Mouse (Mus musculus) lung, postnatal 10 days (tissue): ENCODE data around the gene Lamtor5.
"Not testable (repeated sequence)": the region's sequence is repeated elsewhere in the genome, so short reads cannot be mapped to it uniquely, and the experiment has no call there.

ENCODE experiments used
- DNase-seq: peaks from one replicate; pipeline ENCODE4 v3.0.0; 2021

Gene Lamtor5

GRCm38 (mm10) chr3:107273820-107274219, 4.8 kb upstream of the Lamtor5 start:
- peak; percentile 75 for DNase-seq

GRCm38 (mm10) chr3:107275351-107275750, 3.3 kb upstream of the Lamtor5 start:
- no peak for DNase-seq

GRCm38 (mm10) chr3:107275996-107276395, 2.7 kb upstream of the Lamtor5 start:
- DNase-seq = no peak

DNA sequence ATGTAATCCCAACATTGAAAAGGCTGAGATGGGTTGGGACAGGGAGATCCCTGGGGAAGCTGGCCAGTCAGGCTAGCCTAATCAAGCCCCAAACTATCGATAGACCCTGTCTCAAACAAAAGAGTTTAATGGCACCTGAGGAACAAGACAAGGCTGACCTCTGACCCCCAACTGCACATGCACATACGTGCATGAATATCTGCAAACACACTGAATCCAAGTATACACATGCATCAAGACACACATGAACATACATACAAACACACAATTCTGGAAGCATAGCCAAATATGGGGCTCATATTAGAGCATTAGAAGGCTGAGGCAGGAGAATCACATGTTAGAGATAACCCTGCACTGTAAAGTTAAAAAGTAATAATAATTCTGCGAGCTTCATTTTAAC, 2.0 kb upstream of the Lamtor5 start:
- DNase-seq = no peak

GRCm38 (mm10) chr3:107286123-107286522, 7.5 kb downstream of the Lamtor5 start:
- DNase-seq = no peak

DNA sequence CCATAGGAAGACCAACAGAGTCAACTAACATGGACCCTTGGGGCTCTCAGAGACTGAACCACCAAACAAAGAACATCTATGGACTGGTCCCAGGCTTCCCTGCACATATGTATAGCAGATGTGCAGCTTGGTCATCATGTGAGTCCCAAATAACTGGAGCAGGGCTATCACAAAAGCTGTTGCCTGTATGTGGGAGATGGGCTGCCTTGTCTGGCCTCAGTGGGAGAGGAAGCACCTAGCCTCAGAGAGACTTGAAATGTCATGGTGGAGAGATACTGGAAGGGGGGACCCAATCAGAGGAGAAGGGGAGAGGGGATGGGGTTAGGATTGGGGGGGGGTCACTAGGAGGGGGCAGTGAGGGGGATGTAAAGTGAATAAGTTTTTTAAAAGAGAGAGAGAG, 8.7 kb downstream of the Lamtor5 start:
- no peak for DNase-seq

DNA sequence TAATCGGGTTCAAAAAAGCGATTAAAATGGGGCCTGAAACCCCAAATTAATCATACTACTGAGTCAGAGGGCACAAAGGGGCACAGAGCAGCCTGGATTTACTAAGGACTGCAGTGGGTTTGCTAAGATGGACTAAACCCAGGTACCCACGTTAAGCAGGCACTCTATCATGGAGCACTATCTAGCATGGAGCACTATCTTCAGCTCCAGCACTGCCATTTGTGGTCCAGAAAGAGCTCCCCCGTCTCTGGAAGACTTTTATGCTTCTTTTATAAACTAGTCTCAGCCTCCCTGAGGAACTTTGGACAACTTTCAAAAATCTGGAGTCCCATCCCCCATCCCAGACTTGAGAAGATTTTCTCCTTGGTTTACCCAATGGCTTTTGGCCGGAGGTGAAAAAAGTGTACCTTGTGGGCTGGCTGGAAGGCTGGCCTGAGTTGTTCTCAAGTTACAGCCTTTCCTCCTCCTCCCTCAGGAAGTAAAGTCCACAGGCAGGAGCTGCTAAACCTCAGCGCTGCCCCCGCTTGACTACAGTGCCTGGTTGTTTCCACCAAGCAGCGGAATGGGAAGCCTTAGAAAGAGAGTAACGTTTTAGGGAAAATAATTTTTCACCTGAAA, 12.2 kb downstream of the Lamtor5 start, which contains the start of gene Slc16a4:
TSS of gene Slc16a4 (plus strand) at position 467 of the 618 bp plus-strand sequence.
- DNase-seq = peak; percentile 61

- DNase-seq = no peak
These were observed 17.2 kb downstream of the Lamtor5 start for GRCm38 (mm10) chr3:107295672-107296360.

DNA sequence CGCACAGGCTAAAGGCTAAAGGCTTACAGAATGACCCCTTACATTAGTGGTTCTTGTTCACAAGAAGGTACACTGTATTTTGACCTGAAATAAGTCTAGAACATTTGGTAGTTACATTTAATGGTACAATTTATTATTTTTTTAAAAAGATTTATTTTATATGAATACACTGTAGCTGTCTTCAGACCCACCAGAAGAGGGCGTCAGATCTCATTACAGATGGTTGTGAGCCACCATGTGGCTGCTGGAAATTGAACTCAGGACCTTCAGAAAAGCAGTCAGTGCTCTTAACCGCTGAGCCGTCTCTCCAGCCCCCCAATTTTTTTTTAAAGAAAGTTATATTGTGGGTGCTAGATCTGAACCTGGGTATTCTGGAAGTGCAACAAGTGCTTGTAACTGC, 18.3 kb downstream of the Lamtor5 start:
- not testable (repeated sequence) for DNase-seq

DNA sequence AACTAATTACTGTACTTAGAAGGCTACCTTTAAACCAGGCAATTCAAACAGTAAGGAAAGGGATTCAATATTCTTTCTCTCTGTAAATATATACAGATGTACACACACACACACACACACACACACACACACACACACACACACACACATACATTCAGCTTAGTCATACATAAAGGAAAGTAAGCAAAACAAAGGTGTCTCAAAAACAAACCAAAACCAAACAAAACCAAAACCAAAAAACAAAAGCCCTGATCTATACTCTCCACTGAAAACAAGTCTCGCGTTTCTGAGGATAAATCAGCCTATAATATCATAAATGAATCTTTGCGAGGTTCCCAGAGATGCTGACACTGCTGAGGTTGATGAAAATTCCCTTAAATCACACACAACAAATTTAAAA, 38.7 kb downstream of the Lamtor5 start:
- DNase-seq = no peak

- DNase-seq = no peak
These were observed 42.5 kb downstream of the Lamtor5 start for GRCm38 (mm10) chr3:107321141-107321540.

DNA sequence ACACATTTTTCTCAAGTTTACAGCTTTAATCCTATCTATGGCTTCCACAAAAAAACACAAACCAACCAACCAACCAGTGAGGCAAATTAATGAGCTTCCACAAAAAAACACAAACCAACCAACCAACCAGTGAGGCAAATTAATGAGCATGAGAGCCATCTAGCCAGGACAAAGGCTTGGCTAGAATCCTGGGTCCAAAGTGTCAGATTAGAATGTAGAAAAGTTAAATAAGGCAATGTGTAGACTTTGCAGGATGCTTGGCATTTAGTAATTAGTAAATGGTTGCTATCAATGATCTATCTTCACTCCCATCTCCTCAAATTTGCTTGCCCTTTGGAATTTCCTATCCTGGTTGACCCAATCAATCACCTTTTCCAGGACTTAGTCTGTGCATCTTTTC, 43.1 kb downstream of the Lamtor5 start:
- no peak for DNase-seq

DNA sequence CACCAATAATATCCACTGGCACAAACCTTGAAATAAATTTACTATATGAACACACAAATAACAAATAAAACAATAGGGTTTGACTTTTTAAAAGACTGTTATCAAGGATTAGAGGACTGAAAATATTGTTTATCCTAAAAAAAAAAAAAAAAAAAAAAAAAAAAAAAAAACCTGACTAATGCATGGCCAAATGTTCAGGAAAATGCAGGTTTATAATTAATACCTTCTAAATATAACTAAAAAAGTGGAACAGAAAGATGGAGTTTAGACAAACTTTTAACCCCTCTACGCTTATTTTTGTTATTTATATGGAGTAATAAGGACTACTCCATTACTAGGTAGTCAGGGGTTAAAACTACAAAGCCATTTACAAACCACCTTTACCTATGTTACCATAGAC, 47.8 kb downstream of the Lamtor5 start:
- DNase-seq = no peak

DNA sequence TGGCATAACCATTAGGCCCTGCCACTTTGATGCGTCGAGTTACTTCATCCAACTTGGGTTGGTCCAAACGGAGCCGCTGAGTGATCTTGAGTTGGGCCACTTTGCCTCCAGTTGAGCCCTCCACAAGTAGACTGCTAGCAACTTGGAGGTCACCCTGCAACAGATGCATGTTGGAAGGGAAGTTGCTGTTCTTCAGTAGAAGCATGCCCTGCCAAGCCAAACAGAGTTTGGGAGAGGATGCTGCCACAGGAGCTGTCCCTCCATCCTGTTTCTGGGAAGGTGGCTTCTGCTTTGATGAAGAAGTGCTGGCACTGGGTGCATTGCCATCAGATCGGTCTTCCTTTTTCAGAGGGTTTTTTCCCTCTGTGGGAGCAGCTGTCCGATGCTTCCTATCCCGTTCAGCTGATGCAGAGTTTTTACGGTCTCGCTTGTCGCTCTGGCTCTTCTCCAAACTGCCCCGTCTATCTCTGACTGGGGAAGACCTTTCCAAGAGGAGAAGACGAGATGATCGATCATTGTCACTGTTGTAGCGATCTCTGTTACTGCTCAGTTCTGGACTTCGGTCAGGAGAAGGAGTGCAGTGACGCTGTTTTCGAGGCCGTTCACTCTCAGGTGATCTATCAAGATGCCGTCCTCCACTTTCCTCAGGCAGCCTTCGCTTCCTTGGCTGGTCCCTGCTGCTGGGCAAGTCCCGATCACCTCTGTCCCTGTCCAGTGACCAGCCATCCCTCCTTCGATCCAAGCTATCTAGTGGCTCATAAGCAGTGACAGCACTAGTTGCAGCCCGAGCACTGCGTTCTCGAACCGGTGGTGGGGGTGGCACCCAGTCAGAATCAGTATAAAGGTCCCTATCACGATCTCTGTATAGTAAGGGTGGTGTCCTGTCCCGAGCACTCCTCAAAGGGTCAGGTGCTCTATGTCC, 52.1 kb downstream of the Lamtor5 start:
- no peak for DNase-seq

GRCm38 (mm10) chr3:107331746-107332126, 53.1 kb downstream of the Lamtor5 start:
- DNase-seq = no peak

- peak; percentile 65 for DNase-seq
These were observed 53.7 kb downstream of the Lamtor5 start for GRCm38 (mm10) chr3:107332127-107332959.

DNA sequence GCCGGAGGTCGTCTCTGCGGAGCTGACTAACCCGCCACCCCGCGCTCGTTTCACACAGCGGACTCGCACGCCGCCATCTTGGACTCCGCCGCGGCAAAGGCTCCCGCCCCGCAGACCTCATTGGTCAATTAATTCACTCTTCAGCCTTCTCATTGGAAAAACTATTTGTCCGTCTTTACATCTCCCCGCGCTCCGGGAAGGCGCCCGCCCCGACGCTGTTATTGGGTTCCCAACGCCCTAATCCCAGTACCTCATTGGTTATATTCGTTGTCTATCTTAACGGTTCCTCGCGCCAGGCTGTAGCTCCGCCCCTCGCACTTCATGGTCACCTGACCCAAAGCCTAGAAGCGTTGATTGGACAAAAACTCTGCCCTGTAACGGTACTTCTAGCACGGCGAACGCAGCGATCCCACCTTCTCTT, 54.3 kb downstream of the Lamtor5 start:
- peak; percentile 98 for DNase-seq
